Mouse (Mus musculus): Measurements from ENCODE around the gene Rnf114. TPM values are rescaled to one million over a fixed set of nuclear protein-coding genes. Genes with fewer than 3 reads are reported as not detected.

Rnf114 gene
- total and polyA plus RNA-seq, 3 experiments, result 40.8 to 50.4 (median 45.6) TPM

GRCm38 (mm10) chr2:167483827-167484410 lies 8.5 kb upstream of the Rnf114 start:
- Histone ChIP-seq H3K27ac (ENCODE audit: insufficient read depth, low read depth) (no peak overlapping the region), H3K9me3 (replicated peaks; ENCODE audit: low read length) (no peaks in the 10 kb centered on the region), H3K9ac (ENCODE audit: insufficient read depth, low read depth) (no peak overlapping the region), H3K36me3 (replicated peaks in 1 of 2; ENCODE audit: control insufficient read depth in 1 of 2, insufficient read depth in 1 of 2, low read length in 1 of 2) (peaks cover 59 to 90% of the 10 kb centered on the region in 2 experiments), H3K4me2 (ENCODE audit: insufficient read depth, low read depth, poor library complexity, severe bottlenecking) (no peak overlapping the region), H3K79me2 (replicated peaks; ENCODE audit: control insufficient read depth, extremely low read depth, insufficient read depth, poor library complexity, severe bottlenecking) (peaks cover 41% of the 10 kb centered on the region), H3K27me3 (replicated peaks) (no peaks in the 10 kb centered on the region), H3K4me3 (replicated peaks in 1 of 3; ENCODE audit: low read depth in 2 of 3, low read length in 2 of 3, poor library complexity in 1 of 3) (no peak overlapping the region), H3K4me1 (ENCODE audit: control insufficient read depth in 1 of 2, insufficient read depth in 2 of 2) (peaks cover 18 to 36% of the 10 kb centered on the region in 2 experiments)
- DNase-seq (ENCODE audit: extremely low read depth), result no peak
- in situ Hi-C loops (cut with MboI; ENCODE audit: low pct_ligation_motif_present, low pct_unique_long_range_greater_than_20kb, low sequenced_read_pairs), result loop anchor here (10.0 kb wide), 1 partner anchor 419 kb away; the partner anchor contains the start of gene Znfx1
- TF ChIP-seq GABPA (IDR thresholded peaks at IDR 0.05; ENCODE audit: insufficient replicate concordance, low read depth, low read length), result no peak
- TF ChIP-seq BHLHE40 (IDR thresholded peaks at IDR 0.05; ENCODE audit: low read depth, low read length), result no peak
- TF ChIP-seq CHD1 (IDR thresholded peaks at IDR 0.05; ENCODE audit: low read depth, low read length), result no peak
- no peak for TF ChIP-seq EP300 (IDR thresholded peaks at IDR 0.05; ENCODE audit: low read length)
- TF ChIP-seq ELF1 (IDR thresholded peaks at IDR 0.05; ENCODE audit: low read depth, low read length), result no peak
- no peak for TF ChIP-seq TCF12 (IDR thresholded peaks at IDR 0.05; ENCODE audit: low read depth, low read length)
- no peak for TF ChIP-seq UBTF (IDR thresholded peaks at IDR 0.05; ENCODE audit: low read depth, low read length)
- TF ChIP-seq PAX5 (IDR thresholded peaks at IDR 0.05; ENCODE audit: low read length), result no peak
- no peak for TF ChIP-seq MYC (IDR thresholded peaks at IDR 0.05; ENCODE audit: low read depth, low read length)
- no peak for TF ChIP-seq JUN (IDR thresholded peaks at IDR 0.05; ENCODE audit: insufficient read depth, low read depth, low read length)
- TF ChIP-seq RAD21 (IDR thresholded peaks at IDR 0.05; ENCODE audit: low read depth, low read length), result no peak
- no peak for TF ChIP-seq MXI1 (IDR thresholded peaks at IDR 0.05; ENCODE audit: low read depth, low read length)
- TF ChIP-seq CTCF (conservative IDR thresholded peaks at IDR 0.05 in 1 of 2, IDR thresholded peaks at IDR 0.05 in 1 of 2; ENCODE audit: low read depth in 2 of 2, low read length in 2 of 2), result no peak
- TF ChIP-seq SIN3A (IDR thresholded peaks at IDR 0.05; ENCODE audit: low read length), result no peak
- TF ChIP-seq E2F4 (IDR thresholded peaks at IDR 0.05; ENCODE audit: insufficient replicate concordance, low read depth, low read length), result no peak
- TF ChIP-seq POLR2A (IDR thresholded peaks at IDR 0.05; ENCODE audit: low read depth, low read length), result no peak
- no peak for TF ChIP-seq MAFK (IDR thresholded peaks at IDR 0.05; ENCODE audit: insufficient replicate concordance, low read length)
- dilution Hi-C loops (cut with MboI; ENCODE audit: extremely low pct_ligation_motif_present, extremely low pct_unique_long_range_greater_than_20kb, low sequenced_read_pairs), result no loop called here

GRCm38 (mm10) chr2:167484932-167485331 lies 7.5 kb upstream of the Rnf114 start:
- in situ Hi-C loops (cut with MboI; ENCODE audit: low pct_ligation_motif_present, low pct_unique_long_range_greater_than_20kb, low sequenced_read_pairs) (loop anchor here (10.0 kb wide), 1 partner anchor 420 kb away; the partner anchor contains the start of gene Znfx1), dilution Hi-C loops (cut with MboI; ENCODE audit: extremely low pct_ligation_motif_present, extremely low pct_unique_long_range_greater_than_20kb, low sequenced_read_pairs) (no loop called here)
- DNase-seq (ENCODE audit: extremely low read depth), result no peak
- Histone ChIP-seq H3K4me3 (replicated peaks in 1 of 3; ENCODE audit: low read depth in 2 of 3, low read length in 2 of 3, poor library complexity in 1 of 3) (no peak overlapping the region), H3K27me3 (replicated peaks) (no peaks in the 10 kb centered on the region), H3K4me1 (ENCODE audit: control insufficient read depth in 1 of 2, insufficient read depth in 2 of 2) (peaks cover 18 to 41% of the 10 kb centered on the region in 2 experiments), H3K4me2 (ENCODE audit: insufficient read depth, low read depth, poor library complexity, severe bottlenecking) (no peak overlapping the region), H3K36me3 (replicated peaks in 1 of 2; ENCODE audit: control insufficient read depth in 1 of 2, insufficient read depth in 1 of 2, low read length in 1 of 2) (peaks cover 60 to 84% of the 10 kb centered on the region in 2 experiments), H3K9ac (ENCODE audit: insufficient read depth, low read depth) (no peak overlapping the region), H3K79me2 (replicated peaks; ENCODE audit: control insufficient read depth, extremely low read depth, insufficient read depth, poor library complexity, severe bottlenecking) (peaks cover 51% of the 10 kb centered on the region), H3K9me3 (replicated peaks; ENCODE audit: low read length) (no peaks in the 10 kb centered on the region), H3K27ac (ENCODE audit: insufficient read depth, low read depth) (no peak overlapping the region)
- no peak for TF ChIP-seq HCFC1 (IDR thresholded peaks at IDR 0.05; ENCODE audit: low read depth, low read length)
- no peak for TF ChIP-seq SMC3 (IDR thresholded peaks at IDR 0.05; ENCODE audit: low read depth, low read length)
- no peak for TF ChIP-seq ZC3H11A (IDR thresholded peaks at IDR 0.05; ENCODE audit: low read depth, low read length)
- no peak for TF ChIP-seq RCOR1 (conservative IDR thresholded peaks at IDR 0.05; ENCODE audit: low read depth, low read length)
- no peak for TF ChIP-seq ZKSCAN1 (IDR thresholded peaks at IDR 0.05; ENCODE audit: borderline replicate concordance, low read depth, low read length)
- TF ChIP-seq BHLHE40 (IDR thresholded peaks at IDR 0.05; ENCODE audit: low read depth, low read length), result no peak
- no peak for TF ChIP-seq MAX (IDR thresholded peaks at IDR 0.05; ENCODE audit: low read length)
- TF ChIP-seq MAFK (IDR thresholded peaks at IDR 0.05; ENCODE audit: insufficient replicate concordance, low read length), result no peak
- TF ChIP-seq ZMIZ1 (IDR thresholded peaks at IDR 0.05; ENCODE audit: low read depth, low read length), result no peak
- no peak for TF ChIP-seq KAT2A (IDR thresholded peaks at IDR 0.05; ENCODE audit: insufficient replicate concordance, low read length)
- TF ChIP-seq MAZ (IDR thresholded peaks at IDR 0.05; ENCODE audit: low read depth, low read length), result no peak
- TF ChIP-seq ELF1 (IDR thresholded peaks at IDR 0.05; ENCODE audit: low read depth, low read length), result no peak
- TF ChIP-seq E2F4 (IDR thresholded peaks at IDR 0.05; ENCODE audit: insufficient replicate concordance, low read depth, low read length), result no peak
- TF ChIP-seq POLR2AphosphoS2 (IDR thresholded peaks at IDR 0.05; ENCODE audit: low read depth, low read length), result no peak
- no peak for TF ChIP-seq ETS1 (conservative IDR thresholded peaks at IDR 0.05; ENCODE audit: low read depth, low read length)
- TF ChIP-seq NRF1 (IDR thresholded peaks at IDR 0.05; ENCODE audit: low read depth, low read length), result no peak
- no peak for TF ChIP-seq TCF12 (IDR thresholded peaks at IDR 0.05; ENCODE audit: low read depth, low read length)
- TF ChIP-seq NELFE (IDR thresholded peaks at IDR 0.05; ENCODE audit: low read depth, low read length), result no peak
- no peak for TF ChIP-seq CTCF (conservative IDR thresholded peaks at IDR 0.05 in 1 of 2, IDR thresholded peaks at IDR 0.05 in 1 of 2; ENCODE audit: low read depth in 2 of 2, low read length in 2 of 2)
